8 mouse cellular contexts compared by ENCODE assay signal in genomic region chr11:76242901-76243810, GRCm38 (mm10). TPM values are rescaled to one million over a fixed set of nuclear protein-coding genes. Genes with fewer than 3 reads are reported as not detected.
A peak's percentile ranks its signal among the peaks of the same experiment; 100 is the strongest.
DNase-seq lines count a peak whose midpoint lies in the region; ATAC-seq lines count a peak whose summit lies in the region.

Mrm3 (plus strand) TSS chr11:76243715.
Glod4 (minus strand) TSS chr11:76243725.

- DNase-seq in ZHBTc4 (ENCODE audit: low read depth, low spot score) = peak; percentile 95
- DNase-seq in gastrocnemius, adult 8-10 months (ENCODE audit: low spot score in 2 of 2) = peak; percentile 74 to 76
- peak; percentile 92 for DNase-seq in induced T-regulatory cell, adult 2 months (ENCODE audit: low read depth)
- peak; percentile 61 to 92 for DNase-seq in left cerebral cortex, adult 9 months (ENCODE audit: low spot score in 2 of 2)
- DNase-seq in right cerebral cortex, postnatal 14 days = peak; percentile 95
- DNase-seq in urinary bladder, postnatal 36 days (ENCODE audit: low spot score in 2 of 2) = peak; percentile 91

- peak; percentile 99 for ATAC-seq in common myeloid progenitor, adult 5-6 weeks (replicated peaks; ENCODE audit: low read depth, poor library complexity, severe bottlenecking)
- peak; percentile 99 for ATAC-seq in megakaryocyte progenitor cell, adult 5-6 weeks (replicated peaks; ENCODE audit: poor library complexity)

RNA-seq across cellular contexts. Expression of gene Mrm3, which starts in this region (rescaled TPM):
- 22.5 and 33.2 TPM in 2 replicates for total RNA-seq in common myeloid progenitor, adult 5-6 weeks (2017)
- total RNA-seq in gastrocnemius, adult 8-10 months (2022) = 10 to 100 TPM; 12.8 to 14.7 (median 13.1) TPM
- total RNA-seq in megakaryocyte progenitor cell, adult 5-6 weeks (2015) = 16.3 and 21.1 TPM in 2 replicates
- 28.7 and 36.5 TPM in 2 replicates for total RNA-seq in megakaryocyte progenitor cell, adult 5-6 weeks (2017)

RNA-seq across cellular contexts. Expression of gene Glod4, which starts in this region (rescaled TPM):
- total RNA-seq in common myeloid progenitor, adult 5-6 weeks (2017) = 216 and 244 TPM in 2 replicates
- total RNA-seq in gastrocnemius, adult 8-10 months (2022) = 10 to 100 TPM; 22.0 to 24.5 (median 22.7) TPM
- total RNA-seq in megakaryocyte progenitor cell, adult 5-6 weeks (2015) = 83.9 and 84.1 TPM in 2 replicates
- total RNA-seq in megakaryocyte progenitor cell, adult 5-6 weeks (2017) = 156 and 273 TPM in 2 replicates

Comparison
In these comparisons a context has a peak if more than half of its experiments do, and no peak if none do; other contexts are left out.
1. Peak in every context shown above with its lines: DNase-seq and ATAC-seq.